Mouse (Mus musculus) heart, embryonic 15.5 days (tissue): ENCODE results near the gene Itpr2. TPM values are rescaled to one million over a fixed set of nuclear protein-coding genes. Genes with fewer than 3 reads are reported as not detected.

ENCODE experiments used
- ATAC-seq: fragments of 200-750 bp; cut with Nextera tagmentation; replicated peaks from 2 replicates; pipeline ENCODE4 v1.8.0; 2017; ENCODE audit warnings: low read depth, moderate TSS enrichment; ENCODE audit not compliant: insufficient number of reproducible peaks, insufficient read depth, low FRiP score
- H3K27ac ChIP-seq: fragments of 300-500 bp; sonication (generic); 2 replicates; pipeline ENCODE4 v1.5.1; 2015; ENCODE audit warnings: mild to moderate bottlenecking, inconsistent platforms
- H3K27me3 ChIP-seq: fragments of 300-500 bp; sonication (generic); 2 replicates; pipeline ENCODE4 v1.6.1; 2015; ENCODE audit warnings: inconsistent platforms
- H3K36me3 ChIP-seq: fragments of 300-500 bp; sonication (generic); 2 replicates; pipeline ENCODE4 v1.6.1; 2015; ENCODE audit warnings: mild to moderate bottlenecking, inconsistent platforms
- H3K4me1 ChIP-seq: fragments of 300-500 bp; sonication (generic); replicated peaks from 2 replicates; pipeline ENCODE4 v1.6.1; 2015; ENCODE audit warnings: inconsistent platforms
- H3K4me2 ChIP-seq: fragments of 300-500 bp; sonication (generic); 2 replicates; pipeline ENCODE4 v1.6.1; 2015; ENCODE audit warnings: inconsistent platforms, mild to moderate bottlenecking, moderate library complexity
- H3K4me3 ChIP-seq: fragments of 300-500 bp; sonication (generic); 2 replicates; pipeline ENCODE4 v1.5.1; 2015; ENCODE audit warnings: mild to moderate bottlenecking, inconsistent platforms
- H3K9ac ChIP-seq: fragments of 300-500 bp; sonication (generic); 2 replicates; pipeline ENCODE4 v1.6.1; 2015; ENCODE audit warnings: mild to moderate bottlenecking, inconsistent platforms
- H3K9me3 ChIP-seq: fragments of 300-500 bp; sonication (generic); replicated peaks from 2 replicates; pipeline ENCODE4 v1.6.1; 2016; ENCODE audit warnings: inconsistent platforms
- WGBS: fragments of 180-500 bp; shearing (Covaris S2); methylation state at CpG from one replicate; pipeline ENCODE4 v1.1.7; 2015; ENCODE audit warnings: mixed read lengths; 5-methylcytosine and 5-hydroxymethylcytosine counted together
- polyA plus RNA-seq: library from polyadenylated mRNA; unstranded; fragments of >200 nt; fragmentation: Nextera tagmentation; extraction: Ambion mirVana; gene quantifications from 2 replicates; pipeline ENCODE4 v1.2.1, GENCODE M21; 2015

Itpr2 gene
- polyA plus RNA-seq, 1 experiment from 2014 or later = 39.2 TPM

GRCm38 (mm10) chr6:146126823-146127681, 375.0 kb downstream of the Itpr2 start:
- H3K4me2 ChIP-seq = no peak overlapping the region
- peaks cover 3% of the 10 kb centered on the region; the same call in 1 of the 2 replicates for H3K36me3 ChIP-seq
- WGBS = 53% methylated on average over 12 of the region's 12 CpGs

GRCm38 (mm10) chr6:146125621-146126020, 376.4 kb downstream of the Itpr2 start:
- Histone ChIP-seq H3K4me1 (peaks cover 19% of the 10 kb centered on the region), H3K27me3 (no peaks in the 10 kb centered on the region), H3K4me2 (no peak overlapping the region), H3K9ac (no peak overlapping the region), H3K4me3 (no peak overlapping the region), H3K36me3 (peaks cover 3% of the 10 kb centered on the region; the same call in 1 of the 2 replicates), H3K9me3 (no peaks in the 10 kb centered on the region), H3K27ac (no peak overlapping the region)
- WGBS = 85% methylated on average over 1 of the region's 1 CpGs
- ATAC-seq = no peak

More at GRCm38 (mm10) chr6:146126823-146127681, 375.0 kb downstream of the Itpr2 start:
- H3K27ac ChIP-seq = peak overlapping the region; percentile 70
- peaks cover 19% of the 10 kb centered on the region for H3K4me1 ChIP-seq
- no peak overlapping the region for H3K9ac ChIP-seq
- ATAC-seq = peak; percentile 75
- no peak overlapping the region for H3K4me3 ChIP-seq
- H3K9me3 ChIP-seq = no peaks in the 10 kb centered on the region
- H3K27me3 ChIP-seq = no peaks in the 10 kb centered on the region

DNA sequence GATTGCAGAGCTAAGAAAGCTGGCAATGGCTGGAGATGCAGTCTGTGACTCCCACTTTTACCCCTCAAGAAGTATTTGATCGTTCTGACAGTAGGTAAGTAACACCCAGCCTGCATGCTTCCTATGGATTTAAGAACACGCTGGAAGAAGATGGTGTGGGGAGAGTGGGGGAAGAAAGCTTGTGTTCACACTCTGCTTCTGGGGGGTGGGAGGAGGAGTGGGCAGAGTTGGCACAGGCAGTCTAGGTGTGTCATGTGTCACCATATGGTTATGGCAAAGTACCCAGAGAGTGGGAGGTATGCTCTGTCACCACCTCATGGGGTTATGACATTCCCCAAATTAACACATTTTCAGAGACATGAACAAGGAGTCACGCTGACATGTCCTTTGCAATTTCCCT, 377.5 kb downstream of the Itpr2 start:
- no peak overlapping the region for H3K27ac ChIP-seq
- no peak overlapping the region for H3K9ac ChIP-seq
- no peak overlapping the region for H3K4me3 ChIP-seq
- no peak for ATAC-seq
- H3K4me1 ChIP-seq = peaks cover 19% of the 10 kb centered on the region
- H3K27me3 ChIP-seq = no peaks in the 10 kb centered on the region
- peaks cover 3% of the 10 kb centered on the region; the same call in 1 of the 2 replicates for H3K36me3 ChIP-seq
- H3K4me2 ChIP-seq = no peak overlapping the region
- 61% methylated on average over 3 of the region's 3 CpGs for WGBS
- H3K9me3 ChIP-seq = no peaks in the 10 kb centered on the region

DNA sequence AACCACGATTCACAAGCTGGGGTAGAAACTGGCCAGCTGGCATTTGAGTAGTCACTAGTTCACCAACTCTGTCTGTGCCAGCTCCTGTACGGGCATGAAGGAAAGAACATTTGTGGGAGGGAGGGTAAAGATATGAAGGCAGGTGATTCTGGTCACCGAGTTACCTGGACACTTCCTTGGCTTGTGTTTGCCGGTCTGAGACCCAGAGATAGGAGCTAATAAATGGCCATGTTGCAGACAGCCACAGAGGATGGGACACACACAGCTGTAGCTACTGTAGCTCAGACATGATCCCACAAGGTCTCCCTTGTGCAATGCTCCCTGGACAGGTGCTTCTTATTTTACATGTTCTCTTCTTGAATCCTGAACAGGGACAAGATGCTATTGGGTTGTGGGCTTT, 378.4 kb downstream of the Itpr2 start:
- ATAC-seq = no peak
- H3K36me3 ChIP-seq = peaks cover under 1% of the 10 kb centered on the region; the same call in 1 of the 2 replicates

DNA sequence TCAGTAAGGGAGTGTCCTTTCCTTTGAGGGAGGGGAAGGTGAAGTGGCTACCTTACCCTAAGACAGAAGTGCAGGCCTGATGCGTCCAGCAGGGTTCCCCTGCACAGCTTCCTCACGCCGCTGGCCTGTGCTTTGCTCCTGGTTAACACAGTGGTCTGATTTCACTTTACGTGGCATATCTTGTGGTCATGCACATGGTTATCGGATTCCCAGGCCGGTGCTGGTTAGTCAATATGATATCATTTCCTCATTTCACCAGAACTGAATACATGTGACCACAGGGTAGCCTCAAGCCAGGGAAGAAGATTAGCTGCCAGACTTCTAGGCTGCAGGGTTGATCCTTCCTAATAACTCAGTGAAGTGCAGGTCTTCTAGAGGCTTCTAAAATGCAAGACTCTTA, 381.9 kb downstream of the Itpr2 start:
- 82% methylated on average over 6 of the region's 6 CpGs for whole genome bisulfite sequencing
- no peak overlapping the region for H3K9ac ChIP-seq
- H3K9me3 ChIP-seq = no peaks in the 10 kb centered on the region
- ATAC-seq = no peak
- H3K4me1 ChIP-seq = peaks cover 9% of the 10 kb centered on the region
- no peak overlapping the region for H3K4me2 ChIP-seq
- no peak overlapping the region for H3K27ac ChIP-seq
- H3K36me3 ChIP-seq = no peaks in the 10 kb centered on the region
- H3K4me3 ChIP-seq = no peak overlapping the region
- H3K27me3 ChIP-seq = no peaks in the 10 kb centered on the region

More for the DNA sequence above, 378.4 kb downstream of the Itpr2 start:
- Histone ChIP-seq H3K4me3 (no peak overlapping the region), H3K9ac (no peak overlapping the region), H3K4me1 (peaks cover 19% of the 10 kb centered on the region), H3K9me3 (no peaks in the 10 kb centered on the region), H3K27ac (no peak overlapping the region), H3K4me2 (no peak overlapping the region), H3K27me3 (no peaks in the 10 kb centered on the region)
- 93% methylated on average over 4 of the region's 4 CpGs for WGBS

DNA sequence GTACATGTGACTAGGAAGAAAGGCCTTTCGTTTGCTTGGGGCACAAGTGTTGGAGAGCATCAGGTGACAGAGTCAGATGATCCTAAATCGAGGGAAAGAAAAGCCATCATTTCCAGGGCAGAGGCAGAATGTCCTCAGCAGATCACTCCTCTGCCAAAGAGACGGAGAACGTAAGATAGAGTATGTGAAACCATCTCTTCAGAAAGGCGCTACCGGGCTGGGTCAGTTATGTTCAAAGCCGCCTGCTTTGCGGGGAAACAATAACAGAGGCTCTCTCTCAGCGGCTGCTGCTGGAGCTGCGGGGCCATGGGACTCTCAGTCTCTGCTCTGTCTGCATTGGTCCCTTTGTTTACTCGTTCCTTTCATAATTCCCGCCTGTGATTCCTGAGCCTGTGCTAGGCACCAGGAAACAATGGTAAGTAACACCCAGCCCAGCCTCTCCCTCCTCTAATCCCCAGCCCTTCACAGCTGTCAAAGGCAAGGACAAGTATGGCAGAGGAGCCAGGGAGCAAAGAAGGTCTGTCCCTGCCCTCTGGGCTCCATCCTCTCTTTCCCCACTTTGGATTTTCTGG, 387.2 kb downstream of the Itpr2 start:
- Histone ChIP-seq H3K4me1 (peaks cover 7% of the 10 kb centered on the region; the same call in 1 of the 2 replicates), H3K27me3 (no peaks in the 10 kb centered on the region), H3K36me3 (no peaks in the 10 kb centered on the region; the same call in 1 of the 2 replicates), H3K9ac (no peak overlapping the region), H3K9me3 (no peaks in the 10 kb centered on the region), H3K4me3 (no peak overlapping the region), H3K27ac (no peak overlapping the region), H3K4me2 (no peak overlapping the region; the same call in 1 of the 2 replicates)
- 34% methylated on average over 12 of the region's 12 CpGs for WGBS
- no peak for ATAC-seq

DNA sequence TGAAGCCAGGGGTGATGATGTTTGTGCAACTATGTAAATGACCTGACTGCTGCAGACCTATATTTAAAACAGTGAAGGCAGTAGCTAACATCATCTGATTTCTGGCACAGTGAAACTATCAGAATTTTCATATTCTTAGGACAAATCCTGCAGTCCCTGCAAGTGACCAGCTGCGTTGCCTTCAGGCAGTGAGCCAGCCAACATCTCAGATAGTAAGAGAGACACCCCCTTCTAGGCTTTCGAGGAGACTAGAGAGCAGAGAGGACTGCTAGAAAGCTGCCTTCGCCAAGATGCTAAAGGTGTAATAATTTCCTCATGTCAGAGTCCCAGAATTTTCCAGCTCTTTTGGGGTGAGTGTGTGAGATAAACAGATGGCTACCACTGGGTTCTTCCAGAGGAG, 388.0 kb downstream of the Itpr2 start:
- Histone ChIP-seq H3K36me3 (no peaks in the 10 kb centered on the region; the same call in 1 of the 2 replicates), H3K27ac (no peak overlapping the region), H3K9me3 (no peaks in the 10 kb centered on the region), H3K4me1 (peaks cover 7% of the 10 kb centered on the region; the same call in 1 of the 2 replicates), H3K27me3 (no peaks in the 10 kb centered on the region), H3K4me2 (no peak overlapping the region), H3K9ac (no peak overlapping the region), H3K4me3 (no peak overlapping the region)
- no peak for ATAC-seq
- WGBS = 55% methylated on average over 3 of the region's 3 CpGs

DNA sequence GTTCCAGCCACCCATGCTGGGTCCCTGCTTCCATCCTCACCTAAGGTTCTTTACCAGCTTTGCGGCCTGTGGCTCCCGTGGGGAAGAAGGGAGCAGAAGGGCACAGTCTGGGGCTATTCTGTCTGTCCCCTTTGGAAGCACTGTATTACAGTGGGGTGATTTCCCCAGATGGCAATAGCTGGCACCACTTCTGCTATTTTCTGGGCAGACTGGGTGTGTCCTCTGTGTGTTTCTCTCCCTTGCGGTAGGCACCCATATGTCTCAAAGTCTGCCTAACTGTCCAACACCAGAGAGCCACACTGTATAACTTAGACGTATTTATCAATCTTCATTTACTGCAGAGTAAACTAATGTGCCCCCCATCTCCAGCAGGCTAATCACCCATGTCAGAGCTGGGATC, 388.9 kb downstream of the Itpr2 start:
- H3K27ac ChIP-seq = no peak overlapping the region
- WGBS = 87% methylated on average over 4 of the region's 4 CpGs
- no peak for ATAC-seq
- no peak overlapping the region for H3K4me2 ChIP-seq
- H3K9me3 ChIP-seq = no peaks in the 10 kb centered on the region
- peaks cover 7% of the 10 kb centered on the region; the same call in 1 of the 2 replicates for H3K4me1 ChIP-seq
- no peak overlapping the region for H3K4me3 ChIP-seq
- no peaks in the 10 kb centered on the region; the same call in 1 of the 2 replicates for H3K36me3 ChIP-seq
- H3K9ac ChIP-seq = no peak overlapping the region
- no peaks in the 10 kb centered on the region for H3K27me3 ChIP-seq

- 49% methylated on average over 7 of the region's 7 CpGs for WGBS
- H3K36me3 ChIP-seq = no peaks in the 10 kb centered on the region; the same call in 1 of the 2 replicates
- no peak overlapping the region for H3K4me2 ChIP-seq
- H3K4me1 ChIP-seq = peaks cover 7% of the 10 kb centered on the region; the same call in 1 of the 2 replicates
- no peak overlapping the region for H3K9ac ChIP-seq
- H3K27ac ChIP-seq = no peak overlapping the region
- no peaks in the 10 kb centered on the region for H3K9me3 ChIP-seq
- no peaks in the 10 kb centered on the region for H3K27me3 ChIP-seq
- no peak for ATAC-seq
- H3K4me3 ChIP-seq = no peak overlapping the region
Measured at GRCm38 (mm10) chr6:146112211-146112610, 389.8 kb downstream of the Itpr2 start.

- Histone ChIP-seq H3K27me3 (no peaks in the 10 kb centered on the region), H3K27ac (no peak overlapping the region), H3K4me2 (no peak overlapping the region), H3K9me3 (no peaks in the 10 kb centered on the region), H3K36me3 (no peaks in the 10 kb centered on the region; the same call in 1 of the 2 replicates), H3K4me1 (peaks cover 7% of the 10 kb centered on the region; the same call in 1 of the 2 replicates), H3K4me3 (no peak overlapping the region), H3K9ac (no peak overlapping the region)
- no peak for ATAC-seq
- WGBS = 62% methylated on average over 6 of the region's 6 CpGs
Measured at GRCm38 (mm10) chr6:146111781-146112180, 390.2 kb downstream of the Itpr2 start.
